Mouse (Mus musculus) ES-E14 (cell line): ENCODE data around the gene Dusp1.

Experiments used
- CHD2 ChIP-seq: IDR thresholded peaks from 2 replicates; pipeline ENCODE4 v1.6.1; 2014; ENCODE audit warnings: mild to moderate bottlenecking, low read depth, low read length, inconsistent platforms
- MAFK ChIP-seq: IDR thresholded peaks from 2 replicates; pipeline ENCODE4 v1.6.1; 2014; ENCODE audit warnings: mild to moderate bottlenecking, low read depth, low read length, inconsistent platforms; ENCODE audit not compliant: insufficient read depth
- ZC3H11A ChIP-seq: IDR thresholded peaks from 2 replicates; pipeline ENCODE4 v1.6.1; 2012; ENCODE audit warnings: low read depth, mild to moderate bottlenecking, inconsistent platforms, low read length, borderline replicate concordance
- ZNF384 ChIP-seq: IDR thresholded peaks from 2 replicates; pipeline ENCODE4 v1.6.1; 2012; ENCODE audit warnings: low read depth, low read length, inconsistent platforms

DNA sequence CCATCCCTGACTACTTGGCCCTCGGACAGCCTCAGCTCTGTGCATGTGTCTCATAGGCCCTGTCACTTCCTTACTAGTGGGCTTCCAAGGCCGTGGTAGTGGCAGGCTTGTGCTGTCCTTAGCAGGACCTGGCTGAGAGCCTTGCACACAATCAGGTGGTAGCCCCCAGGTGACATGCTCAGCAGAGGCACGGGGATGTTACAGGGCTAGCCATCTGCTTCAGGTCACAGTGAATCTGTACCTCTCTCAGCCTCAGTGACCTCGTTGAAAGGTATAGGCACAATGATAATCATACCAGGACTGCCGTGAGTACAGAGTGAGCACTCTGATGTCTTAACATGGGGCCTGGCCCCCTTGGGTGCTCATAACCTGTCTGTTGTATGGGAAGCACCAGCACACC is 12.8 kb upstream of the Dusp1 start:
- TF ChIP-seq CHD2 = no peak
- TF ChIP-seq MAFK = no peak
- TF ChIP-seq ZC3H11A = no peak
- TF ChIP-seq ZNF384 = no peak
